ENCODE assay signal across 9 mouse cellular contexts in genomic region chr17:68841097-68841891, GRCm38 (mm10). TPM values are rescaled to one million over a fixed set of nuclear protein-coding genes. Genes with fewer than 3 reads are reported as not detected.
DNase-seq lines count a peak whose midpoint lies in the region; ATAC-seq lines count a peak whose summit lies in the region.
"Had no signal": no experiment of that assay in that cellular context is flagged by ENCODE, and none has a peak within 500 bp of the region (broad histone marks: within the 10 kb centered on the region; RNA-seq: fewer than 3 reads in every experiment).

No protein-coding gene starts in this region.

- peak; percentile 56 for ATAC-seq in hindbrain, embryonic 15.5 days (ENCODE audit: low FRiP score, low read depth)
- ATAC-seq in megakaryocyte progenitor cell, adult 5-6 weeks (replicated peaks; ENCODE audit: poor library complexity) = peak; percentile 60
- ATAC-seq: Patski had no signal

- peak overlapping the region; percentile 56 for H3K4me3 ChIP-seq in hindbrain, embryonic 15.5 days

- peak overlapping the region; percentile 52 for H3K9ac ChIP-seq in hindbrain, embryonic 15.5 days

- peak overlapping the region; percentile 97 for H3K4me2 ChIP-seq in hindbrain, embryonic 15.5 days

- H3K9me3 ChIP-seq in hindbrain, embryonic 15.5 days = no peaks in the 10 kb centered on the region

- H3K4me1 ChIP-seq in hindbrain, embryonic 15.5 days (replicated peaks) = peaks cover 45% of the 10 kb centered on the region

- H3K27ac ChIP-seq in hindbrain, embryonic 15.5 days (replicated peaks) = peak overlapping the region; percentile 60; the same call in 1 of the 2 replicates

- H3K27me3 ChIP-seq in hindbrain, embryonic 15.5 days = no peaks in the 10 kb centered on the region; the same call in 1 of the 2 replicates

- H3K36me3 ChIP-seq in hindbrain, embryonic 15.5 days = no peaks in the 10 kb centered on the region

- DNase-seq in adrenal gland, adult 18-20 months (ENCODE audit: low spot score in 2 of 2) = peak; percentile 70 to 81
- DNase-seq in cerebellum, postnatal 4 days (ENCODE audit: low spot score in 2 of 2) = peak; percentile 36 to 71
- DNase-seq in frontal cortex, postnatal 36 days (ENCODE audit: low spot score in 2 of 2) = peak; percentile 59
- peak; percentile 17 to 34 for DNase-seq in left cerebral cortex, adult 8-10 months (ENCODE audit: low spot score in 2 of 2)
- DNase-seq in right cerebral cortex, postnatal 36 days (ENCODE audit: low spot score in 2 of 2) = peak; percentile 22 to 23
- DNase-seq in spleen, adult 12 weeks (ENCODE audit: low spot score) = no peak

- WGBS in hindbrain, embryonic 15.5 days = under 1% methylated on average over 67 of the region's 75 CpGs

RNA-seq across cellular contexts. Expression of gene Tmem200c, which starts 14.9 kb away (rescaled TPM):
- total RNA-seq in adrenal gland, adult 18-20 months (2021) = 1 to 10 TPM in 1 of 2 experiments, under 1 TPM in 1; 0.63 to 1.2 TPM
- polyA plus RNA-seq in hindbrain, embryonic 15.5 days (2015; fragmentation: Nextera tagmentation; extraction: Ambion mirVana) = 3.5 and 4.6 TPM in 2 replicates
- 10 to 100 TPM; 12.5 to 16.0 (median 15.6) TPM for total RNA-seq in left cerebral cortex, adult 8-10 months (2022)
- not detected in 2 replicates for total RNA-seq in megakaryocyte progenitor cell, adult 5-6 weeks (2015)
- not detected in 2 replicates for total RNA-seq in megakaryocyte progenitor cell, adult 5-6 weeks (2017)

Comparison
In these comparisons a context has a peak if more than half of its experiments do, and no peak if none do; other contexts are left out.
1. RNA of gene Tmem200c, which starts 14.9 kb away (total RNA-seq): 12.5 to 16.0 TPM in left cerebral cortex, adult 8-10 months; 0.63 to 1.2 TPM in adrenal gland, adult 18-20 months and not detected in megakaryocyte progenitor cell, adult 5-6 weeks; every median in the first group is over 4 times any median in the second.